Mouse (Mus musculus) bone marrow, adult 2 months (tissue): ENCODE measurements around the gene Pmpcb. TPM values are rescaled to one million over a fixed set of nuclear protein-coding genes. Genes with fewer than 3 reads are reported as not detected.

Source experiments
- H3K27ac ChIP-seq: fragments of 200-500 bp; 2 replicates; pipeline ENCODE4 v1.5.1; 2012; ENCODE audit warnings: low read depth, mild to moderate bottlenecking, control low read depth, inconsistent platforms, low read length; ENCODE audit not compliant: control insufficient read depth, poor library complexity, insufficient read depth
- H3K4me1 ChIP-seq: fragments of 200-500 bp; 2 replicates; pipeline ENCODE4 v1.6.1; 2011; ENCODE audit warnings: low read length; ENCODE audit not compliant: control insufficient read depth, insufficient read depth
- H3K4me3 ChIP-seq: fragments of 200-500 bp; replicated peaks from 2 replicates; pipeline ENCODE3; 2011; ENCODE audit warnings: mild to moderate bottlenecking, low read depth, low read length, control low read depth; ENCODE audit not compliant: control insufficient read depth
- CTCF ChIP-seq: fragments of 200-500 bp; IDR thresholded peaks from 2 replicates; pipeline ENCODE4 v1.5.1; 2011; ENCODE audit warnings: low read length, control low read depth; ENCODE audit not compliant: control insufficient read depth, insufficient read depth
- POLR2A ChIP-seq: fragments of 200-500 bp; IDR thresholded peaks from 2 replicates; pipeline ENCODE4 v1.6.1; 2011; ENCODE audit warnings: low read depth, mild to moderate bottlenecking, control low read depth, low read length, borderline replicate concordance; ENCODE audit not compliant: control insufficient read depth
- WGBS: fragments of 180-500 bp; shearing (Covaris S2); methylation state at CpG from one replicate; pipeline ENCODE4 v1.1.7; 2018; 5-methylcytosine and 5-hydroxymethylcytosine counted together
- polyA plus RNA-seq: library from polyadenylated mRNA; stranded (reverse); fragments of >200 nt; gene quantifications from 2 replicates; pipeline ENCODE4 v1.2.4, GENCODE M21; 2011; ENCODE audit warnings: low replicate concordance; ENCODE audit not compliant: missing spikeins, insufficient read depth, insufficient read length

The Pmpcb gene
- polyA plus RNA-seq, 1 experiment, result 59.8 TPM

DNA sequence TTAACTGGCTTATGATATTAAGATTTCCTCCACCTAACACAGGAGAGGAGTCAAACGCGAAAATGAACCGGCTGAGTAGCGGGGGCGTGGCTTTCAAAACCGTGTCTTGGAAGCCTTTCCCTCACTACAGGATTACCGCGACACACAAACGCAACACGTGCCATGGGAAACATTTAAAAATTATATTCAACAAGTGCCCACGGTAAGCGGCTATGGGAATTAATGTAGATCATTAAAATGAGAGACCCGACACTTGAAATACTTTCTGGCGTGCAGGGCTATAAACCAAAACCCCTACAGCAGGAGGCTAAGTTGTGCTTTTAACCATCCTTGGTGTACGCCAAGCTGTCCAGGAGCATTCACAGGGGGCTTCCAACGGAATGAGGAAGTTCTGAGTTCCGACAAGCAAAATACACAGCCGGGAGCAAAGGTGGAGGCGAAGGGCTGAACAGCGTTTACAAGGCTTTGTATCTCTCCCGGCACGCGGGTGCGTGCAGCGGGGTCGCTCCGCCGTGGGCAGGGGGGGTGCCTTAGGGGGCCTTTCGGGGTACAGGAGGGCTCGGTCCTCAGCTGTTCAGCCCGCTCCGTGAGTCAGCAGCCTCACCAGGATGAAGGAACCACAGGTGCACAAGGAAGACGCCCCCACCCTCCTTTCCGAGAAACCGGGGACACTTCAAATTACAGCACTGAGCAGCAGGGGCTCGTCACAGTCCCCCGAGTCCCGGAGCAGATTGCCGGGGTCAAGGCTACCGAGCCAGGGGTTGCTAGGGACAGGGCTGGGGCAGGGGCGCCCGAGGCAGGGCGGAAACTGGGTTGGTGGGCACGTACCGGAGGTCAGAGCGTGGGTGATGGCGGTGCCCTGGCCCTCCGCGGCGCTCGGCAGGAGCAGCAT lies 47.5 kb downstream of the Pmpcb start:
- Histone ChIP-seq H3K4me3 (peak overlapping the region; percentile 91), H3K4me1 (no peaks in the 10 kb centered on the region; the same call in 1 of the 2 replicates), H3K27ac (peak overlapping the region; percentile 59)
- under 1% methylated on average over 51 of the region's 51 CpGs for WGBS
- TF ChIP-seq CTCF, result no peak
- TF ChIP-seq POLR2A, result no peak

DNA sequence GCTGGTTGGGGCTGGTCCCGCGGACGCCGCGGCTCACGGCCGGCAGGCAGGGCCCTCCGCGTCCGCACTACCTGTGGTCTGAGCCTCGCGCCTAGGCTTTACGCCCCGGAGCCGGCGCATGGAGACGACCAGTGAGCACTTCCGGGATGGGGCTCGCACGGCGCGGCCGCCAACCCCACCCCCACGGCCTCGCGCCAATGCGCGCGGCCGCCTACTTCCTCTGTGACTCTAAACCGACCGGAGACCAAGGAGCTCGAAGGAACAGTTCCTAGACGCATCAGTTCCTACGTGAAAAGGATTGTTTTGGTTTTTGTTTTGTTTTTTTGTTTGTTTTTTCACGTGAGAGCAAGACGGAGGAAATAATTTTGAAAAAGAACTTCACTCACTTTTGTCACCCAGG lies 48.1 kb downstream of the Pmpcb start, which contains the start of the genes Dnajc2 and Psmc2:
Gene Dnajc2, minus strand, starts transcription at position 199 of the 400 bp plus-strand sequence.
Gene Psmc2, plus strand, starts transcription at position 231 of the 400 bp plus-strand sequence.
- H3K27ac ChIP-seq, result peak within 1 kb of the TSS; percentile 59
- TF ChIP-seq CTCF, result no peak
- peak; percentile 77; the same call in 1 of the 2 replicates for TF ChIP-seq POLR2A
- WGBS, result under 1% methylated on average over 37 of the region's 37 CpGs
- H3K4me1 ChIP-seq, result no peaks in the 10 kb centered on the region; the same call in 1 of the 2 replicates
- H3K4me3 ChIP-seq, result peak within 1 kb of the TSS; percentile 91

DNA sequence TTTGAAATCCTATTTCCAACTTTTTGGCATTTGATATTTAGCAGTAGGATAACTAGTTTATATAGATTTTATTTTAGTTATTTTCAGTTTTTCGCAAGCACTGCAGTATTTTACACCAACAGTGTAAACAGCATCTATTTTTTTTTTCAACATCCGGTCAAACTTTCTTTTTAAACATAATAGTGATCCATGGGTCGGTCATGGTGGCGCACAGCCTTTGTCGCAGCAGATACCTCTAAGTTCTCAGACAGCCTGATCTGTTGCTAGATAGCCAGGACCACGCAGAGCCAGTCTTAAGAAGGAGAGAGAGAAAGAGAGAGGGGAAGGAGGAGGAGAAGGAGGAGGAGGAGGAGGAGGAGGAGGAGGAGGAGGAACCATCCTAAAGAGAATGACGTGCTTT lies 48.8 kb downstream of the Pmpcb start:
- no peak for TF ChIP-seq POLR2A
- TF ChIP-seq CTCF, result no peak

DNA sequence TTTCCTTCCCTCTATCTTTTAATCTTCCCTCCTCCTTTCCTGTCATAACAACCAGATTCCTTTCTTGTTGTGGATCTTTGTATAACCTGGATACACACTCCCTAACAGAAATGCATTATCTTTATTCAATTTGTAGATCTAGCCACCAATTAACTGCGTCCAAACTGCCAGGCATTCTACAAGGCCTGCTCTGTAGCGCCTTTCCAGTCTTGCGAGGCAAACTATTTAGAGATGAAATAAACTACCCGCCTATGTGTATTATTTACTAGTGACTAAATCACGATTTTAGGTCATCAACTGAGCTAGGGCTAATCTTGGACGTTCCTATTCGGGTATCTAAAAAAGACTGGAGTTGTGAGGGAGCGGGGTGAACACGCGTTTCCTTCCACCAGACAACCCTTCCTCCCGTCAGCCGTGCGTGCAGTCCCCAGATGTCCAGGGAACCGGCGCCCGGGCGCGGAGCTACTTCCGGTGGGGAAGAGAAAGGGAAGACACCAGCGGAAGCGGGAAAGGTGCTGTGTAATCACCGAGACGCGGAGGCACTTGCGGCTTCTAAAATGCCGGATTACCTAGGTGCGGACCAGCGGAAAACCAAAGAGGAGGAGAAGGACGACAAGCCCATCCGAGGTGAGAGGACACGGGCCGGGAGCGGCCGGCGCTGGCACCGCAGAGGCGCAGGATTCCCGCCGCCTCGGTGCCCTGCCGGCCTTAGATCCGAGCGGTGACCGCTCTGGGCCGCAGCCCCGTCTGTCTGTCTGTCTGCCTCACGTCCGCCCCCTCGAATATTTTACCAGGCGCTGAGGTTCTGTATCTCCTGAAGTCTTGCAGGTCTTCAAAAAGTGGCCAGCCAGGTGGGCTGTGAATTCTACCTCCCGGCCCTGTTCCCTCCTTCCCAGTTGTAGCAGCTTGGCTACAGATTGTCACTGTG lies 49.6 kb downstream of the Pmpcb start:
- Histone ChIP-seq H3K4me3 (peak overlapping the region; percentile 88), H3K4me1 (no peaks in the 10 kb centered on the region; the same call in 1 of the 2 replicates), H3K27ac (peak overlapping the region; percentile 88)
- TF ChIP-seq POLR2A (peak; percentile 85), CTCF (no peak)
- WGBS, result under 1% methylated on average over 51 of the region's 51 CpGs

More for the DNA sequence above, 48.8 kb downstream of the Pmpcb start:
- H3K4me3 ChIP-seq, result peak overlapping the region; percentile 24
- no peak overlapping the region for H3K27ac ChIP-seq
- 80% methylated on average over 7 of the region's 7 CpGs for WGBS
- no peaks in the 10 kb centered on the region; the same call in 1 of the 2 replicates for H3K4me1 ChIP-seq

DNA sequence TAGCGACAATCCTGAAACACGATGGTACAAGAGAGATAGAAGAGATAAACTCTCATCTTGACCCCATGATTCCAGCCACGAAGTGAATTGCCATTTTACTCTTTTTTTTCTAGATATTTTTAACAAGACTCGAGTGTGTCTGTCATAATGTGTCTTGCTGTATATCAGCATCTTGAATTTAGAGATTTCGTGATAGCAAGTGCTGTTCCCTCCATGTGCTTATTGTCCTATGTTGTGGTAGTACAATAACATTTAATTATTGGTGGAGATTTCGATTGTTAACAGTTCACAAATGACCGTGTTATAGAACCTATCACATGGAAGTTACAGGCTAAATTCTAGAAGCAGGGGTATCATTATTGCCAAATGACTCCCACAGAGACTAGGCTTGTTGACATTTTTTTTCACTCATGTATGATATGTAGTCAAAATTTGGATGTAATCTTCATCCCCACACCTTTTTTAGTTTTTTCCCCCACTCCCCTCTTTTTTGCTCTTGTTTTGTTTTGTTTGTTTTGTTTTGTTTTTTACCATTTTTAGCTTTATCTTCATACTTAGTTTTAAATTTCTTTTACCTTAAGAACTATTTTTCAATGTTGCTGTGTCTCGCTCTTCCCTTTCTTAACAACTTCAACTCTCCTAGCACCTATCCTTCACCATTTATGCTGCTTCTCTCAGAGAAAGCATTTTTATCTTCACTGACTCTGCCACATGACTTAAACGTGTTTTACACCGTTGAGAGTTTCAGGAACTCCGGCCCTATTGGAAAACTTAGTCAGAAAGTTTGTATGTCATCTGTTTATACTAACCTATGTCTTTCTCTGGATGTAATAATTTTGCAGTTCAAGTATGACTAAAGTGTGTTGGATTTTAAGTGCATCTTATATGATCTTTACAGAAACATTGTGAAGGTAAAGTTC lies 50.5 kb downstream of the Pmpcb start:
- 29% methylated on average over 11 of the region's 11 CpGs for WGBS
- Histone ChIP-seq H3K27ac (no peak overlapping the region; the same call in 1 of the 2 replicates), H3K4me3 (peak overlapping the region; percentile 88), H3K4me1 (no peaks in the 10 kb centered on the region; the same call in 1 of the 2 replicates)
- TF ChIP-seq CTCF, result no peak

DNA sequence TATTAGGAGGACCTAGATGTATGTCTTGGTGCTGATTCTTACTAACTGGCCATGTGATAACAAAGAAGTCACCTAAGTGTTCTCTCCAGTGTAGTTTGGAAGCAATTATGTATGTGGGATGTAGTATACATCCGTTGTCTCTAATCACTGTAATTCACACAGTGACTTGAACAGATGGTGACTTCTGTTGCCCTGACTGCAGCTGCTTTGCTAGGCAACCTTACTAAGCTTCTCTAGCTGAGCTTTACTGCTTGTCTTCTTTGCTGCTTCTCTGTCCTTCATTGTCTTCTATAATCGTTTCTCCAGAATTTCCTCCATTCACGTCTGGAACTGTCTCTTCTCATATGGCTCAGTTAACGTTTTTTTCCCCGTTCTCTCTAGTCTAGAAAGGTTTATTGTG lies 52.1 kb downstream of the Pmpcb start:
- no peaks in the 10 kb centered on the region; the same call in 1 of the 2 replicates for H3K4me1 ChIP-seq
- no peak overlapping the region for H3K4me3 ChIP-seq
- TF ChIP-seq CTCF (no peak), POLR2A (no peak)
- no peak overlapping the region for H3K27ac ChIP-seq
- 66% methylated on average over 5 of the region's 5 CpGs for WGBS

DNA sequence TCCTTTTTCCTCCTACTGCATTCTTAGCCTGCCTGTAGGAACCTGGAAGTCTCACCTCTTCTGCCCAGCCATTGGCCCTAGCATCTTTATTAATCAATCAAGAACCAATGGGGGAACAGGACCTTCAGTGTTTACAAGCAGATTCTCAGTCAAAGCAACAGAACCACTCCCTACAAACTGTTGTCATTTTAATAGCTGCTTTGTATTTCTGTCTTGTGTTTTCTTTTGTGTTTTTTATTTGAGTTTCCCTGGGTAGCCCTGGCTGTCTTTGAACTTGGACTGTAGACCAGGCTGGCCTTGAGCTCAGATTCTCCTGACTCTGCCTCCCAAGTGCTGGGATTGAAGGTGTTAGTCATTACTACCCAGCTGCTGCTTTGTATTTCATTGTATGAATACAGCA lies 55.2 kb downstream of the Pmpcb start:
- Histone ChIP-seq H3K4me1 (no peaks in the 10 kb centered on the region; the same call in 1 of the 2 replicates), H3K27ac (no peak overlapping the region), H3K4me3 (no peak overlapping the region)
- TF ChIP-seq CTCF (no peak), POLR2A (no peak)

DNA sequence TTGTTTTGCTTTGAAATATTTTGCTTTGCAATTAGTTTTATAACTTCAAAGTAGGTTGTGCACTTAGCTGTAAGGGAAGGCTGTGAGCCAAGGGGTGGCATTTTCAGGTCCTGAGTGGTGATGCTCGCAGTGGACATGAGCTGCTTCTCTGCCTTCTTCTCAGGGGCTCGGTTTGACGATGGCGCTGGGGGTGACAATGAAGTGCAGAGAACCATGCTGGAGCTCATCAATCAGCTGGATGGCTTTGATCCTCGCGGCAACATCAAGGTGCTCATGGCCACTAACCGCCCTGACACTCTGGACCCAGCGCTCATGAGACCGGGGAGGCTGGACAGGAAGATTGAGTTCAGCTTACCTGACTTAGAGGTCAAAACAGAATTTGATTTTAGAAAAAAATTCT lies 66.0 kb downstream of the Pmpcb start:
- no peak overlapping the region for H3K27ac ChIP-seq
- 93% methylated on average over 9 of the region's 9 CpGs for WGBS
- TF ChIP-seq POLR2A (no peak), CTCF (no peak)
- no peaks in the 10 kb centered on the region for H3K4me1 ChIP-seq
- no peak overlapping the region for H3K4me3 ChIP-seq
